Mouse (Mus musculus): ENCODE data around the gene Sh3gl1.

The Sh3gl1 gene

GRCm38 (mm10) chr17:56040030-56040856, 3.8 kb upstream of the Sh3gl1 start, which contains the start of gene Chaf1a:
TSS of gene Chaf1a (plus strand) at chr17:56040439.
- peak; percentile 92 to 95 for DNase-seq (ENCODE audit: low spot score in 2 of 2)

GRCm38 (mm10) chr17:56039345-56039744, 2.9 kb upstream of the Sh3gl1 start:
- DNase-seq (ENCODE audit: low spot score in 2 of 2) = no peak

- DNase-seq (ENCODE audit: low spot score in 2 of 2) = no peak
These were observed 2.3 kb upstream of the Sh3gl1 start for GRCm38 (mm10) chr17:56038583-56039261.

- no peak for DNase-seq (ENCODE audit: low spot score in 2 of 2)
These were observed 459 bp upstream of the Sh3gl1 start for GRCm38 (mm10) chr17:56036901-56037287.

GRCm38 (mm10) chr17:56035216-56035615, 1.2 kb downstream of the Sh3gl1 start:
- DNase-seq (ENCODE audit: low spot score in 2 of 2) = no peak

GRCm38 (mm10) chr17:56034726-56035100, 1.7 kb downstream of the Sh3gl1 start:
- no peak for DNase-seq (ENCODE audit: low spot score in 2 of 2)

- no peak for DNase-seq (ENCODE audit: low spot score in 2 of 2)
These were observed 2.3 kb downstream of the Sh3gl1 start for GRCm38 (mm10) chr17:56034040-56034725.

GRCm38 (mm10) chr17:56032831-56033230, 3.6 kb downstream of the Sh3gl1 start:
- peak in 1 of 2 experiments; percentile 56 for DNase-seq (ENCODE audit: low spot score in 2 of 2)

GRCm38 (mm10) chr17:56032127-56032733, 4.2 kb downstream of the Sh3gl1 start:
- no peak for DNase-seq (ENCODE audit: low spot score in 2 of 2)

GRCm38 (mm10) chr17:56031431-56031830, 5.0 kb downstream of the Sh3gl1 start:
- no peak for DNase-seq (ENCODE audit: low spot score in 2 of 2)

GRCm38 (mm10) chr17:56030919-56031318, 5.5 kb downstream of the Sh3gl1 start:
- DNase-seq (ENCODE audit: low spot score in 2 of 2) = peak in 1 of 2 experiments; percentile 35

- DNase-seq (ENCODE audit: low spot score in 2 of 2) = no peak
These were observed 6.1 kb downstream of the Sh3gl1 start for GRCm38 (mm10) chr17:56030238-56030870.

GRCm38 (mm10) chr17:56027801-56028441, 8.5 kb downstream of the Sh3gl1 start:
- DNase-seq (ENCODE audit: low spot score in 2 of 2) = no peak

GRCm38 (mm10) chr17:56026881-56027280, 9.6 kb downstream of the Sh3gl1 start:
- DNase-seq (ENCODE audit: low spot score in 2 of 2) = no peak

GRCm38 (mm10) chr17:56026303-56026702, 10.1 kb downstream of the Sh3gl1 start:
- no peak for DNase-seq (ENCODE audit: low spot score in 2 of 2)

GRCm38 (mm10) chr17:56024931-56025330, 11.5 kb downstream of the Sh3gl1 start:
- no peak for DNase-seq (ENCODE audit: low spot score in 2 of 2)

- DNase-seq (ENCODE audit: low spot score in 2 of 2) = no peak
These were observed 12.0 kb downstream of the Sh3gl1 start for GRCm38 (mm10) chr17:56024476-56024875.

- no peak for DNase-seq (ENCODE audit: low spot score in 2 of 2)
These were observed 13.0 kb downstream of the Sh3gl1 start for GRCm38 (mm10) chr17:56023386-56023785.

GRCm38 (mm10) chr17:56022989-56023290, 13.5 kb downstream of the Sh3gl1 start:
- DNase-seq (ENCODE audit: low spot score in 2 of 2) = no peak

- no peak for DNase-seq (ENCODE audit: low spot score in 2 of 2)
These were observed 14.1 kb downstream of the Sh3gl1 start for GRCm38 (mm10) chr17:56022131-56022988.
